Mouse (Mus musculus) thymus, adult 18-20 months (tissue): ENCODE data around the gene Pcsk2.

ENCODE experiments used
- DNase-seq, 2 experiments: peaks; one replicate each; pipeline ENCODE4 v3.0.0; 2022; ENCODE audit warnings: mixed read lengths in 2 of 2

Pcsk2 gene

DNA sequence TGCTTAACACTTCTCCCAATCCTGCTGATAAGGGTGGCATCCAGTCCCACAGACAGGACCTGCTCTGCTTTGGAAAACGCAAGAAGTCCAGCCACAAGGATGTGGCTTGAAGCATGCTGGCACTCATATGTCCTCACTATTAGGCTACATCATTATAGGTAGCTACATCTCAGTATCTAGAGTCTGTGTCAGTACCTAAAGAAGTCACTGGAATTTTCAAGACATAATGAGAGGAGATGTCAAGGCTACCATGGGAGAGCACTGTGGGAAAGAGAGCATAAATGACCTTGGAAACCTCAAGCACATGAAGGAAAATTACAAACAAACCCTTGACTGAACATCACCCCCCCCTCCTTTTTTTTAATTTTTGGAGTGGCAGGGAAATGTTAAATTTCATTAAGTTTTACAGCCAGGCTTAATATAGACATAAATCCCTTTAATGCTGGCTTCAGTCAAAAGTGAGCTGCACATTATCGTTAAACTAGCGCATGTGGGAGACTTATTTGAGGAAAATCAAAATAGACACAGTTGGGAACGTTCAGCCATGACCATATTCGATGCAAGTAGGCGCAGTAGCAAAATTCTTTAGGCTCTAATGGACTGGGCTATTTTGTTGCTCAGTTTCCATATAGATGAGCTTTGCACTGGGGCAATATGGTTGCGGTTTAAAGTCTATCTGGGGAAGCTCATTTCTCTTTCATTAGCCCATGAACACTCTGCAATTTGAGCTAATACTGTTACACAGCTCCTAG is 193.7 kb downstream of the Pcsk2 start:
- DNase-seq = no peak

DNA sequence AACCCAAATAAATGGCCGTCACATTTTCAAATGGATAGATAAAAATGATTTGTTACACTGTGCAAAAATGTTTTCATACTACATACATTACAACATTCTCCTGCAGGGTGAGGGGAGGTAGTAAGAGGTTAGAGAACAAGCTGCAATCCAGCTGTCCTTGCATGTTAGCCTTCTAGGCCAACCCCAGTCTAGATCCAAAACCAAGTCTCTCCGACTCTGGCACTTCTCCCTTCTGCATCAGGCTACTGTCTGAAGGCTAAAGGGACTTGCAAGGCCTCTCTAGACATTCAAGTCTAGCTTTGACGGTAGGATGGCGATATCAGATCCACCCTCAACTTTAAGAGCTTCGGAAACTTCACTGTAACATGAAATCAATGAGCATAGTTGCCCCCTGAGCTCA is 196.5 kb downstream of the Pcsk2 start:
- DNase-seq = no peak

- DNase-seq = no peak
These were observed 197.1 kb downstream of the Pcsk2 start for GRCm38 (mm10) chr2:143743081-143743480.

GRCm38 (mm10) chr2:143752051-143752788 is 206.3 kb downstream of the Pcsk2 start:
- no peak for DNase-seq

GRCm38 (mm10) chr2:143776448-143776847 is 230.5 kb downstream of the Pcsk2 start:
- DNase-seq = no peak

DNA sequence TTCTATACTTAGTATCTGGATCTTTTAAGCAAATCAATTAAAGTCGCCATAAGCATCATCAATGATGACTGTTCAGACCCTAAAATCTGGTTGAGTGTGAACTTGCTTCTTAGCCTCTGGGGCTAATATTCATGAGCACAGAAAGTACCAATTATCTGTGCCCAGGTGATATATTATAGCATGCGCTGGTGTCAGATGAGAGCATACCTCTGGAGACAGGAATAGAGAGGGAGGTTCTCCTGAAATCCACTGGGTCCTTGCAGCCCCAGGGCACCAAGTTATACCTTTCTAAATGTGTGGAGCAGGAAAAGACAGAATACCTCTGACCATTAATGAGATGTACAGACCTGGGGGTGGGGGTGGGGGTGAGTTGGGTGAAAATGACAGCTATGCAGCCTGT is 234.4 kb downstream of the Pcsk2 start:
- DNase-seq = no peak

DNA sequence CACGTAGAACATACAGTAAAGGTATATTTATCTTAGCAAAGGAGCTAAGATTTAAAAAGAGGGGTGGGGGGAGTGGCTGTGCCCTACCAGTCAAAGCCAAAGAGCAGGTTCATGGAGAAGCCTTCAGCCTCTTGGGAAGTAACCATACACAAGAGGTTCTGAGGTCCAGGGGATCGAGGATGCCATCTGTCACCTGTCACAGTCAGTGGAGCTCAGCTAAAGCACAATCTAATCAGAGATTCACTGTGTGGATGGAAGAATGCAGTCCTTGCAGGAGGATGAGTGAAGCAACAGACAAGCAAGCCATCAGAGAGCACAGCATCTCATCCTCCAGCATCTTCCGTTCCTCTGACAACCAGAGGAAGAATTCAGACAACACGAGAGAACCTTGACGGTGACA is 244.0 kb downstream of the Pcsk2 start:
- DNase-seq = no peak

- DNase-seq = no peak
These were observed 249.9 kb downstream of the Pcsk2 start for GRCm38 (mm10) chr2:143795858-143796257.

DNA sequence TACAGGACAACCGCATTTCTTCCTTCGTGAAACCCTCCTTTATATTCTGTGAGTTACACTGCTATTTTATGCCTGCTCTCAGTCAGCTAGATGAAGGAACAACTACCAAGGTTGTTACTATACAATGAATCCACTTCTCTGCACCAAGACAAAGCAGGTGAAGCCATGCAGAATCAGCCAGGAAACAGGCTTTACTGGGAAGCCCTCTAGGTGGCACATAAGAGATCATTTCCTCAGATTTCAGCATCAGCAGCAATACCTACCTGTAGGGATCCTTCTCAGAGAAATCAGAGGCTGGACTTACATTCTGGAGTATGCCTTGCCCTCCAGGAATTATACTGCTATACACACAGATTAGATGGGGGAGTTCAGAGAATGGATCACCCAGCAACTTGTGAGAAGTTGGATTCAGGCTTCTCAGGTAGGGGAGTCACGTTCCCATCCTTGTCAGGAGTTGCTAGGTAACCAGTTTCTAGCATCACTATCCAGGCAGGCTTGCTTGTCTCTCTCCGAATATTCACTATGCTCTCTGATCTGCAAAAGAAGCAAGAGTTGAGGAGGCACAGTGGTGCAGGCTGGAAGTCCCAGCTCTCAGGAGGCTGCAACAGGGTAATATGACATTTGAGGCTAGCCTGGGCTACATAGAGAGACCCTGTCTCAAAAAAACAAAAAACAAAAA is 250.5 kb downstream of the Pcsk2 start:
- DNase-seq = no peak

DNA sequence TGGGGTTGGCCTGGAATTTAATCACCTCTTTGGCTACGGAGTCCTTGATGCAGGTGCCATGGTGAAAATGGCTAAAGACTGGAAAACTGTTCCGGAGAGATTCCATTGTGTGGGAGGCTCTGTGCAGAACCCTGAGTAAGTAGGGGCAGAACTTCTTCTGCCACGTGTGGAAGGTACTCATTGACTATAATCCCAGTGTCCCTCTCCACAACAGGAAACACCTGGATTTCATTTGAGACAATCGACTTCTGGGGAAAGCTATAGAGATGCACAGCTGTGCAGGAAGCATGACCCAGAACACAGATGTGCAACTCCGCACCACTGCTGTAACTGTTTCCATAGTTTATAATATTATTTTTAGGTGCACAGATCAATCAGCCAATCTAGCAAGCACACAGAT is 255.1 kb downstream of the Pcsk2 start:
- DNase-seq = no peak

- no peak for DNase-seq
These were observed 260.4 kb downstream of the Pcsk2 start for GRCm38 (mm10) chr2:143806140-143806923.

DNA sequence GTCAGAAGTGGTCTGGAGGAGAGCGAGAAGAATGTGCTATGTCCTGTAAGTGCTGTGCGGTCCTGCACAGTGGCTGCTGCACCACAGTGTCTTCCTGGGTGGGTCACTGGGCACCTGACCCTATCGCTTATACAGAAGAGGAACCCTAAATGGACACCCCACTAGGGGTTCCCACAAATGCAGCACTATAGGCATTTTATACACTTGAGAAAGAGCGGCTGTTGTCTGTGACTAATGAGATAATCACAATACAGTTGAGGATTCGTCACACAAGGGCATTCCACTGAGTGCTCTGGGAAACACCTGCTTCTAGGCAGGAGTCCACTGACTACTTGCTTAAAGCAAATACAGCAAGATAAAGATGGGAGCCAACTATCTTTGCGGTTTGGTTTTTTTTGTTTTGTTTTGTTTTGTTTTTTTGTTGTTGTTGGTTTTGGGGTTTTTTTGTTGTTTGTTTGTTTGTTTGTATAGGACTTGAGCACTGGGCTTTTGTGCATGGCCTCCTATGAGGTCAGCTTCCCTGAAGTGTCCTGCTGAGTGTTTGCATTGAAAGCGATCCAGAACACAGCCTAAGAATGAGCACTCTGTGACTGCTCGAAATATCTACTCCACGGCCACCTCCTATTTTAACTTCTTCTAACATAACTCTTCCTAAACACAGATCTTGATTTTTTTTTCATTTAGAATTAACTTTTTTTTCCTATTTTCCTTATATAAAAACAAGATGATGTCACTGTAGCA is 261.1 kb downstream of the Pcsk2 start:
- no peak for DNase-seq

- DNase-seq = no peak
These were observed 262.8 kb downstream of the Pcsk2 start for GRCm38 (mm10) chr2:143808789-143809188.

- DNase-seq = no peak
These were observed 266.3 kb downstream of the Pcsk2 start for GRCm38 (mm10) chr2:143812262-143812661.

DNA sequence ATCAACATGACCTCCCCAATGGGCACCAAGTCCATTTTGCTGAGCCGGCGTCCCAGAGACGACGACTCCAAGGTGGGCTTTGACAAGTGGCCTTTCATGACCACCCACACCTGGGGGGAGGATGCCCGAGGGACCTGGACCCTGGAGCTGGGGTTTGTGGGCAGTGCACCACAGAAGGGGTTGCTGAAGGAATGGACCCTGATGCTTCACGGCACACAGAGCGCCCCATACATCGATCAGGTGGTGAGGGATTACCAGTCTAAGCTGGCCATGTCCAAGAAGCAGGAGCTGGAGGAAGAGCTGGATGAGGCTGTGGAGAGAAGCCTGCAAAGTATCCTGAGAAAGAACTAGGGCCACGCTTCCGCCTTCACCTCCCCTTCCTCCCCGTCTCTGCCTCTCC is 267.5 kb downstream of the Pcsk2 start:
- no peak for DNase-seq

DNA sequence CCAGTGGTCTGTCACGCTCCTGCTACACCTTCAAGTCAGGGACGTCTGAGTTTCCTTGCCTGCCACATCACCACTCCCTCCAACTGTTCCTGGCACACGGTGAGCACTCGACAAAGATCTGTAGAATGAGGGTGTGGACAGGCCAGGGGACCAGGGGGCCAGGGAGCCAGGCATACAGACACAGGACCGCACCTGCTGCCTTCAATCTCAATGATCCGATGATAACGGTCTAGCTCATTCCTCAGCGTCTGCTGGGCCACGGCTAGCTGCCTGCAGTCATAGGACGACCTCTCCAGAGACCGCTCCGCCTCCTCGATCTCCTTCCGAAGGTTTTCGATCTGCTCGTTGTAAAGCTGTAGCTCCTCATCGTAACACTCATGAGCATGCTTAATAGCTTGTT is 285.7 kb downstream of the Pcsk2 start:
- DNase-seq = no peak

GRCm38 (mm10) chr2:143832721-143833120 is 286.8 kb downstream of the Pcsk2 start:
- DNase-seq = no peak

GRCm38 (mm10) chr2:143834082-143834481 is 288.1 kb downstream of the Pcsk2 start:
- no peak for DNase-seq

DNA sequence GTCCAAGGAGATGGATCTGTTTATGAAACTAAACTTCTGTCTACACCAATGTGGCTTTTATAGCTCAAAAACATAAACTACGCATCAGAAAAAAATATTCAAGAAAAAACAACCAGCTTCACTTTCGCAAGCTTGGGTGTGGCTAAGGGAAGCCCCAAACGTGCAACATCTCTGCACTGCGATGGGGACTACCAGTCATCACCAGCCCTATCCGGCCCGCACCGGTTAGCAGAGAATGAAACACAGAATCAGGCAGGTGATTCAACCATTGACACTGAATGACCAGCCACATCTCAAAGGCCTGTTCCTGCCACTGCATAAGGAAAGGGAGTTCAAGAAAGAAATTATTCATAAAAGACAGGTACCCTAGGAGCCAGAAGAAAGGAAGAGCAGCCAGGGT is 289.9 kb downstream of the Pcsk2 start:
- no peak for DNase-seq

- peak; percentile 20 to 41 for DNase-seq
These were observed 291.3 kb downstream of the Pcsk2 start for GRCm38 (mm10) chr2:143837291-143837701.

DNA sequence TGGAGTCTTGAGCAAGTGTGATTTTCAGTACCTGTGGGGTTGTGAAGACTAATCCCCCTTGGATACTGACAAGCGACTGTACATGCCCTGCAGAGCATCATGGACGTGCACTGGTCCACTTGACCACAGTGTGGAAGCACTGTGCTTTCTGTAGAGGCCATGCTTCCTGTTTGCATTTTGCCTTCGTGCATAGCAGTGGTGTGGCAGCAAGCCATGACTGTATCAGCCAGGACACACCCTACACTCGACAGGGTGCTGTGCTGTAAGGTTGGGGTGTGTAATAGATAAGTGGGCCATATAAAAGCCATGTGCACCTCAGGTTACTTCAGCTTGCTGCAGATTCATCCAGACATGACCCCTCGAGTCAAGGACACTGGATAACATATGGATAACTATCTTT is 292.7 kb downstream of the Pcsk2 start:
- no peak for DNase-seq

GRCm38 (mm10) chr2:143839458-143839857 is 293.5 kb downstream of the Pcsk2 start:
- DNase-seq = no peak
